Mouse (Mus musculus): ENCODE measurements at regions not wholly inside any gene's neighbourhood (a gene's known extent, or its start where the extent isn't known, plus 50 kb on each side); places are given as distances from the start of the nearest gene placed in this dataset.
"Not testable (repeated sequence)": the region's sequence is repeated elsewhere in the genome, so short reads cannot be mapped to it uniquely, and the experiment has no call there.

GRCm38 (mm10) chr5:134046086-134046485 is 53.4 kb upstream of the Castor2 start:
- Histone ChIP-seq H3K36me3 (no peaks in the 10 kb centered on the region), H3K9me3 (peaks cover 6% of the 10 kb centered on the region; the same call in 1 of the 2 replicates), H3K27ac (no peak overlapping the region), H3K4me1 (replicated peaks) (peaks cover 13% of the 10 kb centered on the region), H3K4me3 (no peak overlapping the region), H3K27me3 (ENCODE audit: insufficient read depth, poor library complexity, severe bottlenecking) (peaks cover 13% of the 10 kb centered on the region; the same call in 1 of the 2 replicates)
- 44% methylated on average over 6 of the region's 6 CpGs for WGBS
- DNase-seq (ENCODE audit: low spot score) = no peak

GRCm38 (mm10) chr5:134042938-134043337 is 56.6 kb upstream of the Castor2 start:
- not testable (repeated sequence) for H3K4me1 ChIP-seq (replicated peaks); H3K27ac ChIP-seq; H3K36me3 ChIP-seq; H3K4me3 ChIP-seq; DNase-seq (ENCODE audit: low spot score); H3K27me3 ChIP-seq (ENCODE audit: insufficient read depth, poor library complexity, severe bottlenecking); H3K9me3 ChIP-seq
- WGBS = 70% methylated on average over 2 of the region's 2 CpGs

- no peak overlapping the region for H3K27ac ChIP-seq
- H3K27me3 ChIP-seq (ENCODE audit: insufficient read depth, poor library complexity, severe bottlenecking) = no peaks in the 10 kb centered on the region
- no peaks in the 10 kb centered on the region for H3K36me3 ChIP-seq
- no peak for DNase-seq (ENCODE audit: low spot score)
- no peaks in the 10 kb centered on the region for H3K4me1 ChIP-seq (replicated peaks)
- 58% methylated on average over 11 of the region's 11 CpGs for WGBS
- H3K4me3 ChIP-seq = no peak overlapping the region
- H3K9me3 ChIP-seq = peaks cover 2% of the 10 kb centered on the region; the same call in 1 of the 2 replicates
Measured at GRCm38 (mm10) chr5:134027316-134027966, 72.1 kb upstream of the Castor2 start.

- WGBS = 82% methylated on average over 13 of the region's 13 CpGs
- DNase-seq (ENCODE audit: low spot score) = no peak
- peaks cover 3% of the 10 kb centered on the region; the same call in 1 of the 2 replicates for H3K9me3 ChIP-seq
- H3K27me3 ChIP-seq (ENCODE audit: insufficient read depth, poor library complexity, severe bottlenecking) = no peaks in the 10 kb centered on the region
- H3K4me1 ChIP-seq (replicated peaks) = peaks cover 5% of the 10 kb centered on the region
- H3K27ac ChIP-seq = no peak overlapping the region
- no peak overlapping the region for H3K4me3 ChIP-seq
- no peaks in the 10 kb centered on the region for H3K36me3 ChIP-seq
Measured at GRCm38 (mm10) chr5:134019651-134020432, 79.7 kb upstream of the Castor2 start.

- H3K27ac ChIP-seq = peak overlapping the region; percentile 41; the same call in 1 of the 2 replicates
- no peaks in the 10 kb centered on the region for H3K36me3 ChIP-seq
- H3K4me1 ChIP-seq (replicated peaks) = peaks cover 10% of the 10 kb centered on the region
- WGBS = 62% methylated on average over 13 of the region's 13 CpGs
- DNase-seq (ENCODE audit: low spot score) = peak; percentile 51
- no peak overlapping the region for H3K4me3 ChIP-seq
- H3K9me3 ChIP-seq = no peaks in the 10 kb centered on the region
- peaks cover 3% of the 10 kb centered on the region for H3K27me3 ChIP-seq (ENCODE audit: insufficient read depth, poor library complexity, severe bottlenecking)
Measured at GRCm38 (mm10) chr5:134014257-134015163, 85.0 kb upstream of the Castor2 start.

GRCm38 (mm10) chr5:134013206-134013605 is 86.3 kb upstream of the Castor2 start:
- H3K36me3 ChIP-seq = no peaks in the 10 kb centered on the region
- WGBS = 83% methylated on average over 8 of the region's 8 CpGs
- no peaks in the 10 kb centered on the region for H3K9me3 ChIP-seq
- H3K27ac ChIP-seq = no peak overlapping the region
- H3K4me1 ChIP-seq (replicated peaks) = peaks cover 10% of the 10 kb centered on the region
- peaks cover 11% of the 10 kb centered on the region for H3K27me3 ChIP-seq (ENCODE audit: insufficient read depth, poor library complexity, severe bottlenecking)
- H3K4me3 ChIP-seq = no peak overlapping the region
- DNase-seq (ENCODE audit: low spot score) = no peak

GRCm38 (mm10) chr5:134009843-134010242 is 89.7 kb upstream of the Castor2 start:
- Histone ChIP-seq H3K27ac (no peak overlapping the region), H3K4me3 (no peak overlapping the region), H3K9me3 (no peaks in the 10 kb centered on the region), H3K4me1 (replicated peaks) (peaks cover 23% of the 10 kb centered on the region), H3K27me3 (ENCODE audit: insufficient read depth, poor library complexity, severe bottlenecking) (peaks cover 27% of the 10 kb centered on the region), H3K36me3 (no peaks in the 10 kb centered on the region)
- DNase-seq (ENCODE audit: low spot score) = no peak
- WGBS = 86% methylated on average over 14 of the region's 14 CpGs

GRCm38 (mm10) chr5:134007127-134007771 is 92.3 kb upstream of the Castor2 start:
- H3K27me3 ChIP-seq (ENCODE audit: insufficient read depth, poor library complexity, severe bottlenecking) = peaks cover 35% of the 10 kb centered on the region
- H3K9me3 ChIP-seq = no peaks in the 10 kb centered on the region
- H3K27ac ChIP-seq = peak overlapping the region; percentile 82
- no peak for DNase-seq (ENCODE audit: low spot score)
- H3K4me3 ChIP-seq = no peak overlapping the region
- peaks cover 18% of the 10 kb centered on the region for H3K4me1 ChIP-seq (replicated peaks)
- H3K36me3 ChIP-seq = no peaks in the 10 kb centered on the region
- WGBS = 21% methylated on average over 3 of the region's 3 CpGs

GRCm38 (mm10) chr5:134006470-134007126 is 92.9 kb upstream of the Castor2 start:
- H3K9me3 ChIP-seq = no peaks in the 10 kb centered on the region
- H3K27ac ChIP-seq = peak overlapping the region; percentile 82
- H3K27me3 ChIP-seq (ENCODE audit: insufficient read depth, poor library complexity, severe bottlenecking) = peaks cover 35% of the 10 kb centered on the region

GRCm38 (mm10) chr5:134006001-134006400 is 93.5 kb upstream of the Castor2 start:
- no peak for DNase-seq (ENCODE audit: low spot score)
- Histone ChIP-seq H3K36me3 (no peaks in the 10 kb centered on the region), H3K27me3 (ENCODE audit: insufficient read depth, poor library complexity, severe bottlenecking) (peaks cover 32% of the 10 kb centered on the region), H3K9me3 (no peaks in the 10 kb centered on the region), H3K4me3 (no peak overlapping the region), H3K4me1 (replicated peaks) (peaks cover 22% of the 10 kb centered on the region), H3K27ac (peak overlapping the region; percentile 82; the same call in 1 of the 2 replicates)
- WGBS = 19% methylated on average over 3 of the region's 3 CpGs

More at GRCm38 (mm10) chr5:134006470-134007126, 92.9 kb upstream of the Castor2 start:
- peak; percentile 92 for DNase-seq (ENCODE audit: low spot score)
- Histone ChIP-seq H3K4me1 (replicated peaks) (peaks cover 18% of the 10 kb centered on the region), H3K36me3 (no peaks in the 10 kb centered on the region), H3K4me3 (peak overlapping the region; percentile 40)
- WGBS = 1% methylated on average over 14 of the region's 14 CpGs

GRCm38 (mm10) chr5:134000100-134000499 is 99.4 kb upstream of the Castor2 start:
- WGBS = 5% methylated on average over 3 of the region's 3 CpGs
- DNase-seq (ENCODE audit: low spot score) = peak; percentile 20
- Histone ChIP-seq H3K27me3 (ENCODE audit: insufficient read depth, poor library complexity, severe bottlenecking) (peaks cover 10% of the 10 kb centered on the region), H3K36me3 (no peaks in the 10 kb centered on the region), H3K9me3 (no peaks in the 10 kb centered on the region), H3K27ac (peak overlapping the region; percentile 84), H3K4me1 (replicated peaks) (peaks cover 26% of the 10 kb centered on the region), H3K4me3 (no peak overlapping the region)

GRCm38 (mm10) chr5:133999698-134000097 is 99.8 kb upstream of the Castor2 start:
- peak; percentile 70 for DNase-seq (ENCODE audit: low spot score)
- Histone ChIP-seq H3K9me3 (no peaks in the 10 kb centered on the region), H3K36me3 (no peaks in the 10 kb centered on the region), H3K27ac (peak overlapping the region; percentile 84), H3K4me3 (no peak overlapping the region), H3K27me3 (ENCODE audit: insufficient read depth, poor library complexity, severe bottlenecking) (peaks cover 6% of the 10 kb centered on the region), H3K4me1 (replicated peaks) (peaks cover 26% of the 10 kb centered on the region)
- WGBS = 5% methylated on average over 5 of the region's 5 CpGs

Measured in hindbrain, embryonic 10.5 days (tissue).